1 mouse cellular context compared by ENCODE assay signal in genomic region chr12:111166681-111167289, GRCm38 (mm10).
TF ChIP-seq lines count a peak whose summit lies in the region.

No protein-coding gene starts in this region.

TF ChIP-seq in MEL, 35 proteins besides CTCF, POLR2A, EP300 and RAD21 (continued from another document):
- no peak for TF ChIP-seq MEF2A (IDR thresholded peaks at IDR 0.05; ENCODE audit: extremely low read depth, insufficient replicate concordance, low read depth, low read length, poor library complexity, severe bottlenecking)
